Mouse (Mus musculus) neural tube, embryonic 14.5 days (tissue): ENCODE data around the gene Stard3. TPM values are rescaled to one million over a fixed set of nuclear protein-coding genes. Genes with fewer than 3 reads are reported as not detected.

Source experiments
- ATAC-seq: fragments of 200-750 bp; cut with Nextera tagmentation; 2 replicates; pipeline ENCODE4 v1.8.0; 2017; ENCODE audit warnings: low read depth, mild to moderate bottlenecking, moderate TSS enrichment, moderate library complexity
- H3K27ac ChIP-seq: fragments of 300-500 bp; sonication (generic); 2 replicates; pipeline ENCODE4 v1.5.1; 2014; ENCODE audit warnings: low read depth, mild to moderate bottlenecking, control low read depth, low read length, moderate library complexity, mixed read lengths
- H3K27me3 ChIP-seq: fragments of 300-500 bp; sonication (generic); 2 replicates; pipeline ENCODE4 v1.6.1; 2014; ENCODE audit warnings: low read length; ENCODE audit not compliant: control insufficient read depth, insufficient read depth
- H3K36me3 ChIP-seq: fragments of 300-500 bp; sonication (generic); 2 replicates; pipeline ENCODE4 v1.6.1; 2014; ENCODE audit warnings: low read length, mixed read lengths; ENCODE audit not compliant: control insufficient read depth, insufficient read depth
- H3K4me1 ChIP-seq: fragments of 300-500 bp; sonication (generic); 2 replicates; pipeline ENCODE4 v1.6.1; 2014; ENCODE audit warnings: low read length; ENCODE audit not compliant: control insufficient read depth, insufficient read depth
- H3K4me2 ChIP-seq: fragments of 300-500 bp; sonication (generic); 2 replicates; pipeline ENCODE4 v1.6.1; 2014; ENCODE audit warnings: mild to moderate bottlenecking, low read depth, low read length, control low read depth
- H3K4me3 ChIP-seq: fragments of 300-500 bp; sonication (generic); 2 replicates; pipeline ENCODE4 v1.5.1; 2014; ENCODE audit warnings: low read depth, low read length, control low read depth, mixed read lengths
- H3K9ac ChIP-seq: fragments of 300-500 bp; sonication (generic); replicated peaks from 2 replicates; pipeline ENCODE4 v1.6.1; 2014; ENCODE audit warnings: low read depth, mild to moderate bottlenecking, control low read depth, low read length, mixed read lengths
- H3K9me3 ChIP-seq: fragments of 300-500 bp; sonication (generic); 2 replicates; pipeline ENCODE4 v1.6.1; 2016; ENCODE audit warnings: low read length; ENCODE audit not compliant: control insufficient read depth
- whole genome bisulfite sequencing: fragments of 180-500 bp; shearing (Covaris S2); extraction: QIAGEN DNeasy Blood & Tissue Kit; methylation state at CpG from one replicate; pipeline ENCODE4 v1.1.7; 2014; 5-methylcytosine and 5-hydroxymethylcytosine counted together
- polyA plus RNA-seq: library from polyadenylated mRNA; unstranded; fragments of >200 nt; fragmentation: Nextera tagmentation; extraction: Ambion mirVana; gene quantifications from 2 replicates; pipeline ENCODE4 v1.2.1, GENCODE M21; 2014

Gene Stard3
- polyA plus RNA-seq, 1 experiment from 2014 or later, result 28.0 TPM

- peaks cover 6% of the 10 kb centered on the region; the same call in 1 of the 2 replicates for H3K27me3 ChIP-seq
- no peaks in the 10 kb centered on the region for H3K36me3 ChIP-seq
- H3K9ac ChIP-seq, result no peak overlapping the region
- no peak overlapping the region for H3K4me3 ChIP-seq
- H3K4me2 ChIP-seq, result no peak overlapping the region
- no peak overlapping the region for H3K27ac ChIP-seq
- no peak for ATAC-seq
- no peaks in the 10 kb centered on the region for H3K4me1 ChIP-seq
- no peaks in the 10 kb centered on the region for H3K9me3 ChIP-seq
- WGBS, result 63% methylated on average over 4 of the region's 4 CpGs
These were observed 34.5 kb downstream of the Stard3 start for GRCm38 (mm10) chr11:98392645-98393044.

DNA sequence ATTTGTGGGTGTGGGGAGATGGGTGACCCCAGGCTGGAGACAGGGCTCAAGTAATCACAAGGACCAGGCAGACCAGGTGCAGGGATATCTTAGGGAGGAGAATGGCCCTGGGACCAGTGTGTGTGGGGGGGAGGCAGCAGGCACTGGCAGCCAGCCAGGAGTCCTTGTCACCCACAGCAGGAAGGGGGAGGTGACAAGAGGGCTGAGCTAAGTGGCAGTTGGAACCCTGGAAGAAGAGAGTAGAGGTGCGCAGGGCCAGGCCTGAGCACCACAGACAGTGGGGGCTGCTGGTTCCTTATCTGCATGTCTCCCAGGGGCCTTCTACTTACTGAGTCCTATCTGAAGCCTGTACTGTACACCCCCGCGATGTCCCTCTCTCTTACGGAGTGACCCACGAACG is 35.1 kb downstream of the Stard3 start:
- Histone ChIP-seq H3K27me3 (no peaks in the 10 kb centered on the region), H3K4me2 (no peak overlapping the region), H3K4me3 (no peak overlapping the region), H3K36me3 (no peaks in the 10 kb centered on the region), H3K4me1 (no peaks in the 10 kb centered on the region), H3K9me3 (no peaks in the 10 kb centered on the region), H3K27ac (no peak overlapping the region), H3K9ac (no peak overlapping the region)
- WGBS, result 79% methylated on average over 6 of the region's 6 CpGs
- no peak for ATAC-seq

DNA sequence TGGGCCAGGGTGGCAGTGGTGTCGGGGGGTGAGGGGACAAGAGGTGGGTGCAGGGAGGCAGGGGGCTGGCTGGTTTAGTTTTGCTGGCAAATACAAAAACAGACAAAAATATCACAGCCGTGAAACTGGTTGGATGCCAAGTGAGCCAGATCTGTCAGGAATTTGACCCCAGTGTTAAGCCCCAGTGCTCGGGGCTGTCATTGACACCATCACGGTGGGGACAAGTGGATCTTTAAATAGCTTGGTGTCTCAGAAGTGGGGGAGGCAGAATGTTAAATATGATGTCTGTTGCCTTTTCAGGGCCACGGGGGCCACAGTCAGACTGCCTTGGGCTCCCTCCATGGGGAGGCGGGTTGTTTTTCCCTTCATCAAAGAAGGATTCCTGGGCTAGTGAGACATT is 36.1 kb downstream of the Stard3 start:
- H3K4me3 ChIP-seq, result no peak overlapping the region
- no peaks in the 10 kb centered on the region for H3K36me3 ChIP-seq
- no peak overlapping the region for H3K27ac ChIP-seq
- no peak overlapping the region for H3K4me2 ChIP-seq
- no peak for ATAC-seq
- no peaks in the 10 kb centered on the region for H3K27me3 ChIP-seq
- H3K9ac ChIP-seq, result no peak overlapping the region
- 68% methylated on average over 6 of the region's 6 CpGs for WGBS
- no peaks in the 10 kb centered on the region for H3K9me3 ChIP-seq
- H3K4me1 ChIP-seq, result no peaks in the 10 kb centered on the region

- Histone ChIP-seq H3K36me3 (no peaks in the 10 kb centered on the region), H3K27ac (no peak overlapping the region), H3K9me3 (no peaks in the 10 kb centered on the region), H3K27me3 (no peaks in the 10 kb centered on the region), H3K4me2 (no peak overlapping the region), H3K9ac (no peak overlapping the region), H3K4me3 (no peak overlapping the region), H3K4me1 (no peaks in the 10 kb centered on the region)
- ATAC-seq, result no peak
- 58% methylated on average over 4 of the region's 4 CpGs for WGBS
These were observed 36.9 kb downstream of the Stard3 start for GRCm38 (mm10) chr11:98395041-98395440.

DNA sequence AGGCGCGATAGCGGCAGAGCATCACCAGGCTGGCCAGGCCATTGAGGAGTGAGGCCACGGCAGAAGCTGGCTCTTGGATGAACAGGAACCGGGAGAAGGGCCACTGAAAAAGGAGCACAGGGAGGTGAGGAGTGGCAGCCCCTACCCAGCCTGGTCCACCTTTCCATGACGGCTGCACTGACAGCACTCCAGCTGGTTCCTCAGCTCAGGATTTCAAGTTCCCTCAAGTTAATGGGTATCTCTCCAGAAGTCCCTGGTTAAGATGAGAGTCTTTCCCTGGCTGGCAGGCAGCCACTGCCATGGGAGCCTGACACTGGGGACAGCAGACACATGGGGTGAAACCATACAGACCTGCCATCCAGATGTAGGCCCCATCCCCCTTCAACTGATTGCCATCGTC is 39.8 kb downstream of the Stard3 start:
- no peak for ATAC-seq
- H3K4me1 ChIP-seq, result peaks cover 6% of the 10 kb centered on the region; the same call in 1 of the 2 replicates

GRCm38 (mm10) chr11:98400161-98400726 is 42.1 kb downstream of the Stard3 start, which contains the start of gene Pgap3:
Gene Pgap3, minus strand, starts transcription at chr11:98400490.
- no peaks in the 10 kb centered on the region for H3K36me3 ChIP-seq
- peaks cover 6% of the 10 kb centered on the region; the same call in 1 of the 2 replicates for H3K4me1 ChIP-seq
- H3K9ac ChIP-seq, result peak within 1 kb of the TSS; percentile 69
- ATAC-seq, result peak; percentile 93
- peak within 1 kb of the TSS; percentile 50 for H3K4me3 ChIP-seq
- H3K27me3 ChIP-seq, result no peaks in the 10 kb centered on the region
- no peaks in the 10 kb centered on the region for H3K9me3 ChIP-seq
- WGBS, result under 1% methylated on average over 40 of the region's 40 CpGs
- peak within 1 kb of the TSS; percentile 90 for H3K27ac ChIP-seq
- H3K4me2 ChIP-seq, result peak within 1 kb of the TSS; percentile 79

More for the DNA sequence above, 39.8 kb downstream of the Stard3 start:
- Histone ChIP-seq H3K4me2 (no peak overlapping the region), H3K36me3 (no peaks in the 10 kb centered on the region), H3K9me3 (no peaks in the 10 kb centered on the region), H3K9ac (no peak overlapping the region), H3K27ac (no peak overlapping the region), H3K4me3 (no peak overlapping the region), H3K27me3 (no peaks in the 10 kb centered on the region)
- WGBS, result 91% methylated on average over 7 of the region's 7 CpGs

DNA sequence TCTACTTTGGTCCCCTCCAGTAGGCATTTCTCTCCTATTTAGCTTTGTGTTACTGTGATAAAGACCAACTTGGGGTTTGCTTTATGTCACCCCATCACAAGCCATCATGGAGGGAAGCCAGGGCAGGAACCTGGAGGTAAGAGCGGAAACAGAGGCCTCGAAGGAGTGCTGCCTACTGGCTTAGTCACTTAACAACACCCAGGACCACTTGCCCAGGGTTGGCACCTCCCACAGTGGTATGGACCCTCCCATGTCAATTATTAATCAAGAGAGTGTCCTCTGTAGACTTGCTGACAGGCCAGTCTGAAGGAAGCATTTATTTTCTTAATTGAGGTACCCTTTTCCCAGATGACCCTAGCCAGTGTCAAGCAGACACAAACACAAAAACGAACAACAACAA is 42.6 kb downstream of the Stard3 start:
- Histone ChIP-seq H3K9me3 (no peaks in the 10 kb centered on the region), H3K27me3 (no peaks in the 10 kb centered on the region), H3K36me3 (no peaks in the 10 kb centered on the region), H3K4me1 (peaks cover 6% of the 10 kb centered on the region; the same call in 1 of the 2 replicates), H3K4me3 (peak overlapping the region; percentile 50), H3K4me2 (peak overlapping the region; percentile 79), H3K27ac (peak overlapping the region; percentile 90), H3K9ac (peak overlapping the region; percentile 69)
- 56% methylated on average over 3 of the region's 3 CpGs for WGBS
- ATAC-seq, result no peak; the same call in 1 of the 2 replicates

GRCm38 (mm10) chr11:98406621-98407020 is 48.5 kb downstream of the Stard3 start:
- 79% methylated on average over 6 of the region's 6 CpGs for WGBS
- Histone ChIP-seq H3K4me3 (no peak overlapping the region), H3K27me3 (peaks cover 3% of the 10 kb centered on the region; the same call in 1 of the 2 replicates), H3K4me1 (no peaks in the 10 kb centered on the region), H3K9me3 (no peaks in the 10 kb centered on the region), H3K27ac (no peak overlapping the region), H3K9ac (no peak overlapping the region), H3K4me2 (no peak overlapping the region), H3K36me3 (no peaks in the 10 kb centered on the region)
- no peak for ATAC-seq

DNA sequence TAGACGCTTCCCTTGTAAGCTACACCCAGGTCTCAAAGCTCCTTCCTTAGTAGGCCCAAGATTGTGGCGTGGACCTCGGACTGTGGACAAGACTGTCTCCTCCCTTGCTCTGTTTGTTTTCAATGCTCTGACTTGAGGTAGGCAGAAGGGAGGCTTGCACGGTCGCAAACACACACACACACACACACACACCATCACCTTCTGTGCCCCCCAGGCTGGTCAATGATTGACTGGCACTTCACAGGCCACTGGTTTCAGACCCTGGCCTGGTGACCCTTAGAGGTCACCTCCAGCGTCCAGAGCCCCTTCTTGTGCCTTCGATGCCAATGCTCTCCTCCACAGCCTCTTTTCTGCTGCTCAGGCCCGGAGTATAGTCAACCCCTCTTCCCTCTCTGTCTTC is 50.7 kb downstream of the Stard3 start:
- 58% methylated on average over 8 of the region's 8 CpGs for WGBS
- H3K9ac ChIP-seq, result no peak overlapping the region
- H3K36me3 ChIP-seq, result no peaks in the 10 kb centered on the region
- H3K9me3 ChIP-seq, result no peaks in the 10 kb centered on the region
- H3K4me1 ChIP-seq, result peaks cover 10% of the 10 kb centered on the region
- no peak overlapping the region for H3K27ac ChIP-seq
- no peak overlapping the region for H3K4me3 ChIP-seq
- ATAC-seq, result no peak
- 0 out of 2 replicates have a peak overlapping the region, but pooled peaks have one; percentile 2 for H3K4me2 ChIP-seq
- H3K27me3 ChIP-seq, result peaks cover 10% of the 10 kb centered on the region
